Mouse (Mus musculus): ENCODE measurements around the gene Snap47.

Gene Snap47

GRCm38 (mm10) chr11:59421967-59422366 lies 29.0 kb downstream of the Snap47 start:
- DNase-seq (ENCODE audit: low spot score): no peak

- DNase-seq (ENCODE audit: low spot score): no peak
These were observed 29.6 kb downstream of the Snap47 start for GRCm38 (mm10) chr11:59421436-59421835.

GRCm38 (mm10) chr11:59418708-59419107 lies 32.3 kb downstream of the Snap47 start:
- no peak for DNase-seq (ENCODE audit: low spot score)

- DNase-seq (ENCODE audit: low spot score): no peak
These were observed 37.8 kb downstream of the Snap47 start for GRCm38 (mm10) chr11:59412999-59413863.

- DNase-seq (ENCODE audit: low spot score): no peak
These were observed 38.9 kb downstream of the Snap47 start for GRCm38 (mm10) chr11:59412058-59412457.

GRCm38 (mm10) chr11:59410851-59411250 lies 40.1 kb downstream of the Snap47 start:
- DNase-seq (ENCODE audit: low spot score): no peak

GRCm38 (mm10) chr11:59405761-59406160 lies 45.2 kb downstream of the Snap47 start:
- DNase-seq (ENCODE audit: low spot score): no peak

GRCm38 (mm10) chr11:59400876-59401275 lies 50.1 kb downstream of the Snap47 start:
- no peak for DNase-seq (ENCODE audit: low spot score)

GRCm38 (mm10) chr11:59399830-59400229 lies 51.2 kb downstream of the Snap47 start:
- DNase-seq (ENCODE audit: low spot score): no peak

- DNase-seq (ENCODE audit: low spot score): no peak
These were observed 53.2 kb downstream of the Snap47 start for GRCm38 (mm10) chr11:59397536-59398371.

GRCm38 (mm10) chr11:59394451-59394850 lies 56.5 kb downstream of the Snap47 start:
- DNase-seq (ENCODE audit: low spot score): no peak

- DNase-seq (ENCODE audit: low spot score): no peak
These were observed 57.4 kb downstream of the Snap47 start for GRCm38 (mm10) chr11:59393591-59393990.

GRCm38 (mm10) chr11:59392300-59392699 lies 58.7 kb downstream of the Snap47 start:
- DNase-seq (ENCODE audit: low spot score): no peak

- DNase-seq (ENCODE audit: low spot score): no peak
These were observed 60.5 kb downstream of the Snap47 start for GRCm38 (mm10) chr11:59390470-59390869.

GRCm38 (mm10) chr11:59389617-59390016 lies 61.4 kb downstream of the Snap47 start:
- no peak for DNase-seq (ENCODE audit: low spot score)

- no peak for DNase-seq (ENCODE audit: low spot score)
These were observed 62.2 kb downstream of the Snap47 start for GRCm38 (mm10) chr11:59388806-59389205.

GRCm38 (mm10) chr11:59387471-59387870 lies 63.5 kb downstream of the Snap47 start:
- no peak for DNase-seq (ENCODE audit: low spot score)

GRCm38 (mm10) chr11:59385123-59385522 lies 65.9 kb downstream of the Snap47 start:
- DNase-seq (ENCODE audit: low spot score): no peak

- no peak for DNase-seq (ENCODE audit: low spot score)
These were observed 66.5 kb downstream of the Snap47 start for GRCm38 (mm10) chr11:59384441-59384959.

- no peak for DNase-seq (ENCODE audit: low spot score)
These were observed 71.4 kb downstream of the Snap47 start for GRCm38 (mm10) chr11:59379547-59379946.

- DNase-seq (ENCODE audit: low spot score): no peak
These were observed 73.0 kb downstream of the Snap47 start for GRCm38 (mm10) chr11:59377999-59378398.

- no peak for DNase-seq (ENCODE audit: low spot score)
These were observed 75.5 kb downstream of the Snap47 start, which contains the start of gene Prss38 for GRCm38 (mm10) chr11:59375475-59375874. Gene Prss38, minus strand, starts transcription at chr11:59375657.

GRCm38 (mm10) chr11:59369848-59370247 lies 81.1 kb downstream of the Snap47 start:
- no peak for DNase-seq (ENCODE audit: low spot score)
